Mouse (Mus musculus) megakaryocyte, adult 5-6 weeks (primary cell): Measurements from ENCODE around the gene Itga9. TPM values are rescaled to one million over a fixed set of nuclear protein-coding genes. Genes with fewer than 3 reads are reported as not detected.
A peak's percentile ranks its signal among the peaks of the same experiment; 100 is the strongest.

Experiments
- ATAC-seq: 2 replicates; pipeline ENCODE4 v1.8.0; 2016; ENCODE audit warnings: mild to moderate bottlenecking, inconsistent platforms; ENCODE audit not compliant: poor library complexity, severe bottlenecking
- total RNA-seq, 2 experiments: library from RNA; stranded (forward) in 1 of 2; stranded (reverse) in 1 of 2; fragments of 153-499, 151-499 nt in 1 of 2; fragments of 221-1000, 200-1000 nt in 1 of 2; gene quantifications; 2 replicates each; pipeline versions ENCODE4 v1.2.3 to v1.2.4; 2015 to 2017

Itga9 gene
- total RNA-seq, 2 experiments from 2014 or later = 0.04 to 0.87 TPM

DNA sequence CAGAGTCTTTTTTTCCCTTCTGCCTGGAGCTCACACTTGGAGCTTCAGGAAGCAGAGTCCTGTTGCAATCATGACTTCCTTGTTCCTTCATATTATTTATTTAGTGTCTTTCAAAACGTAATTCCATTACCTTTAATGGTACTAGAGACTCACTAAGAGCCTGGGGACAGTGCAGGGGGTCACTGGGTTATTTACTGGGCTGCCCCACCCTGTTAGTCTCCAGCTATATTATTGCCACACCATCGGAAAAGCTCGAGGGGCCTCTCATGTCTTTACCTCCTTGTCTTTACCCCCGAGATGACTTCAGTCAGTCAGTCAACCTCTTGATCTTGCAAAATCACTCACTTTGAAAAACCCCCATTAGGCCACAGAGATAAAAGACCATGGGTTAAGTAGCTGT lies 44.5 kb downstream of the Itga9 start:
- no peak for ATAC-seq

- ATAC-seq = no peak
Measured at GRCm38 (mm10) chr9:118651939-118652338, 45.4 kb downstream of the Itga9 start.

GRCm38 (mm10) chr9:118653436-118653835 lies 46.9 kb downstream of the Itga9 start:
- no peak for ATAC-seq

GRCm38 (mm10) chr9:118654969-118655368 lies 48.5 kb downstream of the Itga9 start:
- no peak for ATAC-seq

GRCm38 (mm10) chr9:118655726-118656125 lies 49.2 kb downstream of the Itga9 start:
- no peak for ATAC-seq

- ATAC-seq = no peak
Measured at GRCm38 (mm10) chr9:118658159-118658558, 51.7 kb downstream of the Itga9 start.

GRCm38 (mm10) chr9:118659809-118660208 lies 53.3 kb downstream of the Itga9 start:
- ATAC-seq = peak; percentile 78

- no peak for ATAC-seq
Measured at GRCm38 (mm10) chr9:118660259-118660658, 53.8 kb downstream of the Itga9 start.

GRCm38 (mm10) chr9:118662026-118662425 lies 55.5 kb downstream of the Itga9 start:
- ATAC-seq = no peak

DNA sequence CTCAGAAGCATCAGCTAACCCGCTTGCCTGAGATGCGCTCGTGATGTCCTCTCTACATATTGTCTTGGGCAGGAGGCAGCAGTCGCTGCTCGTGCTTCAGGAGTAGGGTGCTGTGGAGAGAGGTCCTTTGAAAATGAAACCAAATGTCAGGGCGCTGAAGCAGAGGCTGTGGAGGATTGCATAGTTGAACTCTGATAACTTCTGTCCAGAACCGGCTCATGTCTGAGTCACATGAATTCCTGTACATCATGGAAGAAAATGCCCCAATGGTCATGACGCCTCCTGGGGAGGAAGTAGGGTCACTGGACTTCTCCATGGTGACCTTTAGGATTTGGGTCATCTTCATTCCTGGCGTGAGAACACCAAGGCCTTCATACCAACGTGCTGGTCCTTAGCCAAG lies 56.0 kb downstream of the Itga9 start:
- no peak for ATAC-seq

DNA sequence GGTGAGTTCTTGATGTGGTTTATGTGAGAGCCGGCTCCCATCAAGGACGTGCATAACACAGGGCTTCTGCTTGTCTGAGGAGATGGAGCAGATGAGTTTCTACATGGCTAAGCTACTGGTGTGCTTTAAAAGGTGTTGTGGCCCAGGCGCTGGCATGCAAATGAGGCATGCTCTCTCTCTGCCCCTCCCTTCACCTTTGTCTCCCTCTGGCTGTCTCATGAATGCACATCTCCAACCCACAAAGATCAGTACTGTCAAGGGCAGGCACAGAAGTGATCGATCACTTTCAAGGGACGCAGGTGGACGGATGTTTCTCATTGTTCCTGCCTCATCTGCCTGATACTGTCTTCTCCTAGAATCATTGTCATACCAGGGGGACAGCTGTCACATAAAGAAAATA lies 57.4 kb downstream of the Itga9 start:
- no peak for ATAC-seq

DNA sequence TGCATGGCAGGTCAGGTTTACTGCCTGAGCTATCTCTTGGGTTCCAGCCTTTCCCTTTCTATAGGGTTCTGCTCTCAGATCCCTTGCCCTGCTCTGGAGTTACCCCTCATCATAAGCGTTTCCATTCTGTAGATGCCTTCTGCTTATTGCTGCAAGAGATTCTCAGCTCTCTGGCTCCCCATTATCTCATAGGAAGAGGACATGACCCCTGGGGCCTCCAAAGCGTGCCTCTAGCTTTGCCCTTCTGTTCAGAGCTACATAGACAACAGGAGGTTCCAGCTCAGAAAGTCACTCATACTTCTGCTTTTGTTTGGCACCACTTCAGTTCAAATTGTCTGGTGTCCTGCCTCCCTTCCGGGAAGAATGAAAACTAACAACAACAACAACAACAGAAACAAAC lies 59.6 kb downstream of the Itga9 start:
- no peak for ATAC-seq

DNA sequence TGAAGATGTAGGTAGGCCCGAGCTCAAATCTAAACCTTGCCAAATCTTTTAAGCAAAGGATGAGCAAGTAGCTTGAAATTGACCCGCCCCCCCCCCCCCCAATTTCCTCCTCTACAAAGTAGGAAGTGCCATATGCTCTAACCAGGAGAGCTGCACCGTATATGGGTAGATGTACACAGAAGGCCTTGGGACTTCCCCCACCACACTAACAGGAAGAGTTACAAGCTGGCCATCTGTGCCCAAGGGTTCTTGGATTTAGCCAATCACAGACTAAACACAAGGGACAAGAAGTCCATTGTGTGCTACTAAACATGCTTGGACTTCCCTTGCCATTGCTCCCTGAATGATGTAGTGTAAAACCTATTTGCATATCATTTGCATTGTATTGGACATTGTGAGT lies 63.2 kb downstream of the Itga9 start:
- ATAC-seq = peak; percentile 36; the same call in 1 of the 2 replicates

- peak; percentile 74 for ATAC-seq
Measured at GRCm38 (mm10) chr9:118674277-118674676, 67.8 kb downstream of the Itga9 start.

DNA sequence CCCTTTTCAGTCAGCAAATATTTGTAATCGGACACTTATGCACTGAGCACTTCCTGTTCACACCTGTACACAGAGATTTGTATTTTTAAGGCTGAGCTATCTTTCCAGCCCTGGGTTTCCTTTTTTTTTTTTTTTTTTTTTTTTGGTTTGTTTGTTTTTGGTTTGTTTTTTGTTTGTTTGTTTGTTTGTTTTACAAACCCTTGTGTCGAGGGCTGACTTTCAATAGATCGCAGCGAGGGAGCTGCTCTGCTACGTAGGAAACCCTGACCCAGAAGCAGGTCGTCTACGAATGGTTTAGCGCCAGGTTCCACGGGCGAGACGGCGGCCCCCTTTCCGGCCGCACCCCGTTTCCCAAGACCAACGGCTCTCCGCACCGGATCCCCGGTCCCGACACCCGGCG lies 68.3 kb downstream of the Itga9 start:
- ATAC-seq = no peak

DNA sequence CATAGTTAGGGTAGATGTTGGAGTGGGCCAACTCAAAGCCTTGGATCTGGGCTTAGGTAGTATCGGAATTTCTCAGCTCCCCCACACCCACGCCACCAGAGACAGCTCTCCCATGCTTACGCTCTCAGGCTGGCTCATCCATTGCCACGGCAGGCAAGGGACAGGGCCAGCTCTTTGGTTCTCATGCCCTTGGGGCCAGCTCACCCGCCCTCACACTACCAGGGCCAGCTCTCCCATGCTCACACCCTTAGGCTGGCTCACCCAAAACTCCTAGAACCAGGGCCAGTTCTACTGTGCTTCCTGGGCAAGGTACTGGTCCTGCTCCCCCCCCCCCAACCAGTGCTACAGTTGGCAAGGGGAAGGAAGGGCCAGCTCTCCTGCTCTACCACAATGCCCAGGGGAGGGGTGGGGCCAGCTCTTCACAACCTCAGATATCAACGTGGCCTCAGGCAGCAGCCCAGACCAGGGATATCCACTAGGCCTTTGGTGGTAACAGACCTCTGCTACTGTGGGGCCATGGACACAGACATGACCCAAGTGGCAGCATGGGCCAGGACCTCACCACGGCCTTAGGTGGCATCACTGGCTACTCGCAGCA lies 69.2 kb downstream of the Itga9 start:
- ATAC-seq = no peak

- ATAC-seq = no peak
Measured at GRCm38 (mm10) chr9:118676692-118677091, 70.2 kb downstream of the Itga9 start.

DNA sequence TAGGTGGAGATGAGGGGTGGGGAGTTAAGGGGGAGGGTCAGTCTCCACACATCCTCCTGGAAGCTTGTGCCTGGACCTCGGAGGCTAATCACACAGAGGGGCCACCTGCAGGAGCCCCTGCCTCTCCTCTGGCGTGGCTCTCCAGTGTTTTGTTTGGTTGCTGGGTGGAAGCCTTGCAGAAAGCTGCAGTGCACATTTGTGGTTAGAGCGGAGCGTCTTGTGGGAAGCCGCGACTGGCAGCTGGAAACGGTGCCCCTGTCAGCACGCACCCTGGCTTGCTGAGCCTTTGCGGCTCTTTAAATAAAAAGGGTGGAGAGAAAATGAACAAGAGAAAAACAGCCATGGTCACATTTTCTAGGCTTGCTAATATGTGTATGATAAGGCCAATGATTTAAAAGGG lies 70.9 kb downstream of the Itga9 start:
- ATAC-seq = no peak

DNA sequence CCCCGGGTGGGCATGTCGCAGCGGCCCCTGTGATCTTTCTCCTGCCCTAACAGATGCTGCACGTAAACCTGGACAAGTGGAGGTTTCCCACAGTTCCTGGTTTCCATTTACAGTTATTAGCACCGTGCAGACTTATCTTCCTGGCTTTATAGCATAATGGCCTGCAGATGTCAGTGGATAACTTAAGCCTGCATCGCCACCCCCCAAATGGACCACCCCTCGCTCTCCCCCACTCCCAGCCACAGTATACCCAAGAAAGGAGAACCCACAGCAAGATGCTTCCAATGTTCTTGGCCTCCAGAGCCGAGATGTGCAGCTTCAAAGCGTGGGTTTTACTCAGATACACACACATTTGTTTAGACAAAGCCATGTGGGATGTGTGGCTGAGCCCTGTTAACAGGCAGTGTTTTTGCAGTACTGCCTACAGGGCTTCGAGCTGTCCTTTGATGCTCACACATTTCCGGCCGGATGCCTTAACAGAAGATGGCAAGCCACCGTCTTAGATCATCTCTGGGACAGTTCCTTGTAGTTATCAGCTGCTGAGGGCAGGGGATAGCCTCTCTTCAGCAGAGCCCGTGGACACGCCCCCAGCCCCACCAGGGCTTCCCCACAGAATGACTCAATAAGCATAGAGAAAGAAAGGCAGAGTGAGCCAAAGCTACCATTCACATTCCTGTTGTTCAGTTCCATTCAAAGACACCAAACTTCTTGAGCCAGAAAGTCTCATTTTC lies 71.7 kb downstream of the Itga9 start:
- ATAC-seq = peak; percentile 39

GRCm38 (mm10) chr9:118678759-118679158 lies 72.3 kb downstream of the Itga9 start:
- ATAC-seq = peak; percentile 40

- ATAC-seq = no peak
Measured at GRCm38 (mm10) chr9:118681506-118681905, 75.0 kb downstream of the Itga9 start.

DNA sequence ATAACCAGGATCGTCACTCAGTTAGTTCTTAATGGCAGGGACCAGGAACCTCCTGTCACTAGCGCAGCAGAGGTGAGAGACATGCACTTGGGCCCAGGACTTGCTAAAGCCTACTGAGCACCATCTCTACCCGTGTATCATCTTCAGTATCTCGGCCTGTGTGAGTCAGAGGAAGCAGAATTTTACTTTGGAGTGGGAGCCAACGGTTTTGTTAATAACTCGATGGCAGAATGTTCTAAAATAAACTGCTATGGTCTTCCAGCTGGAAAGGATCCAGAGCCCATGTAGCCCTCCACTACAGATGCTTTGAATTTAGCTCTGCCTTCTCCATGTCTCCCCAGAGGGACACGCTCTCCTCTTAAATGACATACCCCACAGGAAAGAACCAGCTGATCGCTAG lies 75.7 kb downstream of the Itga9 start:
- no peak for ATAC-seq

GRCm38 (mm10) chr9:118683507-118683906 lies 77.0 kb downstream of the Itga9 start:
- no peak for ATAC-seq
